Mouse (Mus musculus) brain, adult 2 months (tissue): Measurements from ENCODE around the gene Gm7358.
"Not testable (repeated sequence)": the region's sequence is repeated elsewhere in the genome, so short reads cannot be mapped to it uniquely, and the experiment has no call there.

Source experiments
- DNase-seq: peaks from one replicate; pipeline ENCODE4 v3.0.0; 2011; ENCODE audit warnings: low read depth, low spot score

Gene Gm7358

GRCm38 (mm10) chr17:14059431-14059830, at the start of gene Gm7358:
Gene Gm7358, minus strand, starts transcription at chr17:14059531.
- not testable (repeated sequence) for DNase-seq

- peak; percentile 8 for DNase-seq
Measured at GRCm38 (mm10) chr17:14103018-14103417, 43.7 kb upstream of the Gm7358 start.

- peak; percentile 5 for DNase-seq
Measured at GRCm38 (mm10) chr17:14101446-14101980, 42.2 kb upstream of the Gm7358 start.

- DNase-seq, result not testable (repeated sequence)
Measured at GRCm38 (mm10) chr17:14099886-14100285, 40.6 kb upstream of the Gm7358 start.

- not testable (repeated sequence) for DNase-seq
Measured at GRCm38 (mm10) chr17:14094165-14094564, 34.8 kb upstream of the Gm7358 start.

GRCm38 (mm10) chr17:14086629-14087028, 27.3 kb upstream of the Gm7358 start:
- peak; percentile 6 for DNase-seq

GRCm38 (mm10) chr17:14041880-14042279, 17.5 kb downstream of the Gm7358 start:
- not testable (repeated sequence) for DNase-seq

- DNase-seq, result not testable (repeated sequence)
Measured at GRCm38 (mm10) chr17:14037012-14037411, 22.3 kb downstream of the Gm7358 start.

- not testable (repeated sequence) for DNase-seq
Measured at GRCm38 (mm10) chr17:14036113-14036512, 23.2 kb downstream of the Gm7358 start.
